In the genomic region with DNA sequence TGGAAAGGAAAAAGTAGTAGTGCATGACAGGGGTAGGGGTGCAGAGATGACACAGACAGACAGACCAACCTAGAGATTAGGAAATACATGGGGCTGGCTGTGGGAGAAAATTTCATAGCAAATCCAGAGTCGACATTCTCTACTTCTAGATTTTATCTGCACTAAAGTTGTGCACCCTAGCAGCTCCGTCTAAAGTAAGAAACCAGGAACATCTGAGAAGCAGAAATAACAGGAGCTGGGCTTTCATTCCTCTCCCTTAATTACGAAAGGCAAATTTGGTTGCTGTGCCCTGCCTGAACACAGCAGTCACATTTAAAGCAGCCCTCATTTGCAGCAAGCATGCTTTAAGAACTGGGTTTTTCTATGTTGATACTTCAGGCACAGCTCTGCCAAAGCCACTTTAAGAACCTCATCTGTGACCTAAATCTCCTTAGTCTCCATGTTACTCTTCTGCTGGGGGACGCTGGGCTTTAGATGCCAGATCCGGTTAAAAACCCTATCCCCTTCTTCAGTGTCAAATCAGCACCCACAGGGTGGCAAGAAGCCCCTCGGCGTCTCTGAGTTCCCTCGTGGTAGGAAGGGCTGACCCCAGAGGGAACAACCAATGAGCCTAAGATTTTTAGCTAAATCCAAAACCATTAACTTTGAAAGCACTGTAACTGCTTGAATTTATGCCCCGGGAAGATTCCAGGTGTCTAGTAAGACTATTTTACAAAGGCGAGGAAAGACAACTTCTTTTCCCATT, we compare ENCODE assay signal across 7 mouse cellular contexts.
DNase-seq lines count a peak whose midpoint lies in the region; ATAC-seq and TF ChIP-seq lines count a peak whose summit lies in the region.

No protein-coding gene starts in this region.

- no peak for DNase-seq in left cerebral cortex, adult 2 months (ENCODE audit: extremely low spot score in 1 of 2, low spot score in 2 of 2)
- no peak for DNase-seq in left cerebral cortex, adult 11 months (ENCODE audit: low spot score)
- no peak for DNase-seq in limb, embryonic 14.5 days (ENCODE audit: low spot score)
- peak; percentile 40 for DNase-seq in retina, postnatal 1 day
- DNase-seq in urinary bladder, adult 2 months (ENCODE audit: low spot score): no peak

- ATAC-seq in embryonic facial prominence, embryonic 15.5 days (ENCODE audit: insufficient number of reproducible peaks, low FRiP score, low TSS enrichment, low read depth): no peak
- no peak for ATAC-seq in limb, embryonic 14.5 days (ENCODE audit: low FRiP score, low read depth)
- no peak for ATAC-seq in megakaryocyte-erythroid progenitor cell, adult 5-6 weeks (replicated peaks; ENCODE audit: low FRiP score, low TSS enrichment, poor library complexity, severe bottlenecking)

- peaks cover 29% of the 10 kb centered on the region for H3K36me3 ChIP-seq in embryonic facial prominence, embryonic 15.5 days
- H3K36me3 ChIP-seq in limb, embryonic 14.5 days (ENCODE audit: control insufficient read depth, insufficient read depth, low read length): peaks cover 32% of the 10 kb centered on the region

- H3K9ac ChIP-seq in embryonic facial prominence, embryonic 15.5 days: no peak overlapping the region
- peak overlapping the region; percentile 45; the same call in 1 of the 2 replicates for H3K9ac ChIP-seq in limb, embryonic 14.5 days (ENCODE audit: low read depth, low read length, severe bottlenecking)

- no peaks in the 10 kb centered on the region for H3K9me3 ChIP-seq in embryonic facial prominence, embryonic 15.5 days (replicated peaks)
- no peaks in the 10 kb centered on the region for H3K9me3 ChIP-seq in limb, embryonic 14.5 days (ENCODE audit: control insufficient read depth, low read length)

- no peak for TF ChIP-seq POLR2A in limb, embryonic 14.5 days (IDR thresholded peaks at IDR 0.05; ENCODE audit: borderline replicate concordance, extremely low read depth, insufficient read depth, insufficient read length)

- peaks cover 39% of the 10 kb centered on the region for H3K4me1 ChIP-seq in embryonic facial prominence, embryonic 15.5 days
- H3K4me1 ChIP-seq in limb, embryonic 14.5 days (ENCODE audit: control insufficient read depth, insufficient read depth, low read length): peaks cover 31% of the 10 kb centered on the region

- intact Hi-C loops in left cerebral cortex, adult 2 months (cut with DNase I): loop anchor here (5.0 kb wide), 3 partner anchors 204 to 734 kb away; no protein-coding TSS in a partner anchor

- no peak; the same call in 1 of the 2 replicates for TF ChIP-seq CTCF in left cerebral cortex, adult 2 months (IDR thresholded peaks at IDR 0.05)

- H3K27ac ChIP-seq in left cerebral cortex, adult 2 months: peak overlapping the region; percentile 97
- peak overlapping the region; percentile 31 for H3K27ac ChIP-seq in embryonic facial prominence, embryonic 15.5 days (replicated peaks)
- peak overlapping the region; percentile 5; the same call in 1 of the 2 replicates for H3K27ac ChIP-seq in limb, embryonic 14.5 days (replicated peaks; ENCODE audit: low read depth, low read length)

- H3K4me2 ChIP-seq in embryonic facial prominence, embryonic 15.5 days (replicated peaks): peak overlapping the region; percentile 86
- peak overlapping the region; percentile 80 for H3K4me2 ChIP-seq in limb, embryonic 14.5 days (replicated peaks; ENCODE audit: low read depth, low read length, severe bottlenecking)

- no peaks in the 10 kb centered on the region for H3K27me3 ChIP-seq in embryonic facial prominence, embryonic 15.5 days
- no peaks in the 10 kb centered on the region for H3K27me3 ChIP-seq in limb, embryonic 14.5 days (ENCODE audit: control insufficient read depth, insufficient read depth, low read length)

- H3K4me3 ChIP-seq in left cerebral cortex, adult 2 months: peak overlapping the region; percentile 72
- H3K4me3 ChIP-seq in embryonic facial prominence, embryonic 15.5 days (replicated peaks): peak overlapping the region; percentile 60
- H3K4me3 ChIP-seq in limb, embryonic 14.5 days (replicated peaks; ENCODE audit: low read length): peak overlapping the region; percentile 57

- 39% methylated on average over 10 of the region's 10 CpGs for WGBS in embryonic facial prominence, embryonic 15.5 days
- 44% methylated on average over 10 of the region's 10 CpGs for WGBS in limb, embryonic 14.5 days

Comparison
In these comparisons a context has a peak if more than half of its experiments do, and no peak if none do; other contexts are left out.
1. H3K27ac ChIP-seq: peak in every context shown above with its lines; median percentile 97 in left cerebral cortex, adult 2 months; 31 in embryonic facial prominence, embryonic 15.5 days; 5 in limb, embryonic 14.5 days.